Mouse (Mus musculus) midbrain, embryonic 16.5 days (tissue): ENCODE results near the gene Plxna2. TPM values are rescaled to one million over a fixed set of nuclear protein-coding genes. Genes with fewer than 3 reads are reported as not detected.
A peak's percentile ranks its signal among the peaks of the same experiment; 100 is the strongest.

Experiments
- ATAC-seq: fragments of 200-750 bp; cut with Nextera tagmentation; 2 replicates; pipeline ENCODE4 v1.8.0; 2017; ENCODE audit warnings: moderate TSS enrichment
- H3K27ac ChIP-seq: fragments of 300-500 bp; sonication (generic); 2 replicates; pipeline ENCODE4 v1.5.1; 2014; ENCODE audit warnings: mild to moderate bottlenecking, low read length, mixed read lengths
- H3K27me3 ChIP-seq: fragments of 300-500 bp; sonication (generic); 2 replicates; pipeline ENCODE4 v1.6.1; 2014; ENCODE audit warnings: low read depth, low read length, mixed read lengths; ENCODE audit not compliant: control insufficient read depth, insufficient read depth
- H3K36me3 ChIP-seq: fragments of 300-500 bp; sonication (generic); 2 replicates; pipeline ENCODE4 v1.6.1; 2014; ENCODE audit warnings: mild to moderate bottlenecking, low read length, moderate library complexity, mixed read lengths; ENCODE audit not compliant: control insufficient read depth, insufficient read depth
- H3K4me1 ChIP-seq: fragments of 300-500 bp; sonication (generic); 2 replicates; pipeline ENCODE4 v1.6.1; 2014; ENCODE audit warnings: mild to moderate bottlenecking, low read length, mixed read lengths; ENCODE audit not compliant: control insufficient read depth, insufficient read depth
- H3K4me2 ChIP-seq: fragments of 300-500 bp; sonication (generic); 2 replicates; pipeline ENCODE4 v1.6.1; 2014; ENCODE audit warnings: mild to moderate bottlenecking, low read length, mixed read lengths
- H3K4me3 ChIP-seq: fragments of 300-500 bp; sonication (generic); 2 replicates; pipeline ENCODE4 v1.5.1; 2014; ENCODE audit warnings: low read depth, mild to moderate bottlenecking, low read length, moderate library complexity, mixed read lengths
- H3K9ac ChIP-seq: fragments of 300-500 bp; sonication (generic); 2 replicates; pipeline ENCODE4 v1.6.1; 2014; ENCODE audit warnings: low read depth, low read length, mixed read lengths
- H3K9me3 ChIP-seq: fragments of 300-500 bp; sonication (generic); replicated peaks from 2 replicates; pipeline ENCODE4 v1.6.1; 2014; ENCODE audit warnings: mild to moderate bottlenecking, low read length, mixed read lengths; ENCODE audit not compliant: control insufficient read depth, poor library complexity, severe bottlenecking
- WGBS: fragments of 180-500 bp; shearing (Covaris S2); extraction: QIAGEN DNeasy Blood & Tissue Kit; methylation state at CpG from one replicate; pipeline ENCODE4 v1.1.7; 2014; 5-methylcytosine and 5-hydroxymethylcytosine counted together
- polyA plus RNA-seq: library from polyadenylated mRNA; unstranded; fragments of >200 nt; fragmentation: Nextera tagmentation; extraction: Ambion mirVana; gene quantifications from 2 replicates; pipeline ENCODE4 v1.2.1, GENCODE M21; 2015

The Plxna2 gene
- polyA plus RNA-seq, 1 experiment from 2014 or later, result 18.1 TPM

- 0 out of 2 replicates have a peak, but pooled peaks have one; percentile 29 for ATAC-seq
Measured at GRCm38 (mm10) chr1:194703235-194703634, 85.2 kb downstream of the Plxna2 start.

GRCm38 (mm10) chr1:194704171-194704855 lies 86.3 kb downstream of the Plxna2 start:
- no peaks in the 10 kb centered on the region for H3K36me3 ChIP-seq
- ATAC-seq, result no peak
- peaks cover 6% of the 10 kb centered on the region; the same call in 1 of the 2 replicates for H3K4me1 ChIP-seq
- H3K27me3 ChIP-seq, result no peaks in the 10 kb centered on the region
- no peak overlapping the region for H3K9ac ChIP-seq
- H3K27ac ChIP-seq, result no peak overlapping the region
- H3K4me2 ChIP-seq, result no peak overlapping the region
- WGBS, result 95% methylated on average over 1 of the region's 1 CpGs
- no peaks in the 10 kb centered on the region for H3K9me3 ChIP-seq
- no peak overlapping the region for H3K4me3 ChIP-seq

More at GRCm38 (mm10) chr1:194703235-194703634, 85.2 kb downstream of the Plxna2 start:
- peaks cover 6% of the 10 kb centered on the region; the same call in 1 of the 2 replicates for H3K4me1 ChIP-seq
- H3K27me3 ChIP-seq, result no peaks in the 10 kb centered on the region
- no peak overlapping the region for H3K4me2 ChIP-seq
- no peaks in the 10 kb centered on the region for H3K36me3 ChIP-seq
- no peaks in the 10 kb centered on the region for H3K9me3 ChIP-seq
- H3K9ac ChIP-seq, result no peak overlapping the region
- no peak overlapping the region for H3K4me3 ChIP-seq
- 25% methylated on average over 2 of the region's 2 CpGs for WGBS
- H3K27ac ChIP-seq, result no peak overlapping the region

GRCm38 (mm10) chr1:194706566-194706965 lies 88.5 kb downstream of the Plxna2 start:
- no peak overlapping the region for H3K4me2 ChIP-seq
- H3K27ac ChIP-seq, result no peak overlapping the region
- H3K4me1 ChIP-seq, result peaks cover 6% of the 10 kb centered on the region; the same call in 1 of the 2 replicates
- no peak overlapping the region for H3K9ac ChIP-seq
- H3K4me3 ChIP-seq, result no peak overlapping the region
- H3K36me3 ChIP-seq, result no peaks in the 10 kb centered on the region
- ATAC-seq, result no peak
- 63% methylated on average over 2 of the region's 2 CpGs for WGBS
- no peaks in the 10 kb centered on the region for H3K9me3 ChIP-seq
- no peaks in the 10 kb centered on the region for H3K27me3 ChIP-seq

GRCm38 (mm10) chr1:194712373-194712772 lies 94.4 kb downstream of the Plxna2 start:
- Histone ChIP-seq H3K9ac (no peak overlapping the region), H3K4me1 (0 out of 2 replicates have a peak, but pooled peaks cover under 1% of the 10 kb centered on the region), H3K4me2 (no peak overlapping the region), H3K27me3 (no peaks in the 10 kb centered on the region), H3K9me3 (no peaks in the 10 kb centered on the region), H3K27ac (no peak overlapping the region), H3K4me3 (no peak overlapping the region), H3K36me3 (no peaks in the 10 kb centered on the region)
- 81% methylated on average over 2 of the region's 2 CpGs for WGBS
- no peak for ATAC-seq

GRCm38 (mm10) chr1:194714138-194715031 lies 96.4 kb downstream of the Plxna2 start:
- WGBS, result 87% methylated on average over 4 of the region's 4 CpGs
- Histone ChIP-seq H3K36me3 (no peaks in the 10 kb centered on the region), H3K9ac (no peak overlapping the region), H3K27ac (no peak overlapping the region), H3K27me3 (no peaks in the 10 kb centered on the region), H3K4me2 (no peak overlapping the region), H3K9me3 (no peaks in the 10 kb centered on the region), H3K4me1 (peaks cover 3% of the 10 kb centered on the region; the same call in 1 of the 2 replicates), H3K4me3 (no peak overlapping the region)
- no peak for ATAC-seq

GRCm38 (mm10) chr1:194717451-194717874 lies 99.4 kb downstream of the Plxna2 start:
- no peaks in the 10 kb centered on the region for H3K36me3 ChIP-seq
- no peak overlapping the region for H3K4me2 ChIP-seq
- peaks cover 16% of the 10 kb centered on the region for H3K4me1 ChIP-seq
- ATAC-seq, result no peak
- no peaks in the 10 kb centered on the region for H3K27me3 ChIP-seq
- no peak overlapping the region for H3K9ac ChIP-seq
- no peaks in the 10 kb centered on the region for H3K9me3 ChIP-seq
- WGBS, result 72% methylated on average over 1 of the region's 1 CpGs
- H3K4me3 ChIP-seq, result no peak overlapping the region
- H3K27ac ChIP-seq, result no peak overlapping the region

- H3K4me3 ChIP-seq, result no peak overlapping the region
- no peak overlapping the region for H3K4me2 ChIP-seq
- H3K9ac ChIP-seq, result no peak overlapping the region
- no peaks in the 10 kb centered on the region for H3K36me3 ChIP-seq
- 52% methylated on average over 4 of the region's 4 CpGs for WGBS
- H3K9me3 ChIP-seq, result no peaks in the 10 kb centered on the region
- H3K4me1 ChIP-seq, result peaks cover 16% of the 10 kb centered on the region
- no peaks in the 10 kb centered on the region for H3K27me3 ChIP-seq
- H3K27ac ChIP-seq, result no peak overlapping the region
- no peak for ATAC-seq
Measured at GRCm38 (mm10) chr1:194720406-194720805, 102.4 kb downstream of the Plxna2 start.

- H3K4me1 ChIP-seq, result peaks cover 16% of the 10 kb centered on the region
- no peak overlapping the region for H3K9ac ChIP-seq
- no peak overlapping the region for H3K4me3 ChIP-seq
- H3K27ac ChIP-seq, result peak overlapping the region; percentile 31; the same call in 1 of the 2 replicates
- no peak overlapping the region for H3K4me2 ChIP-seq
- 27% methylated on average over 2 of the region's 2 CpGs for WGBS
- H3K9me3 ChIP-seq, result no peaks in the 10 kb centered on the region
- H3K27me3 ChIP-seq, result no peaks in the 10 kb centered on the region
- H3K36me3 ChIP-seq, result no peaks in the 10 kb centered on the region
- peak; percentile 55; the same call in 1 of the 2 replicates for ATAC-seq
Measured at GRCm38 (mm10) chr1:194721260-194721659, 103.2 kb downstream of the Plxna2 start.
